Mouse (Mus musculus): ENCODE results near the gene Hmga1. TPM values are rescaled to one million over a fixed set of nuclear protein-coding genes. Genes with fewer than 3 reads are reported as not detected.
A peak's percentile ranks its signal among the peaks of the same experiment; 100 is the strongest.

Hmga1 gene
- polyA plus RNA-seq, 1 experiment from 2014 or later, result 134 TPM

DNA sequence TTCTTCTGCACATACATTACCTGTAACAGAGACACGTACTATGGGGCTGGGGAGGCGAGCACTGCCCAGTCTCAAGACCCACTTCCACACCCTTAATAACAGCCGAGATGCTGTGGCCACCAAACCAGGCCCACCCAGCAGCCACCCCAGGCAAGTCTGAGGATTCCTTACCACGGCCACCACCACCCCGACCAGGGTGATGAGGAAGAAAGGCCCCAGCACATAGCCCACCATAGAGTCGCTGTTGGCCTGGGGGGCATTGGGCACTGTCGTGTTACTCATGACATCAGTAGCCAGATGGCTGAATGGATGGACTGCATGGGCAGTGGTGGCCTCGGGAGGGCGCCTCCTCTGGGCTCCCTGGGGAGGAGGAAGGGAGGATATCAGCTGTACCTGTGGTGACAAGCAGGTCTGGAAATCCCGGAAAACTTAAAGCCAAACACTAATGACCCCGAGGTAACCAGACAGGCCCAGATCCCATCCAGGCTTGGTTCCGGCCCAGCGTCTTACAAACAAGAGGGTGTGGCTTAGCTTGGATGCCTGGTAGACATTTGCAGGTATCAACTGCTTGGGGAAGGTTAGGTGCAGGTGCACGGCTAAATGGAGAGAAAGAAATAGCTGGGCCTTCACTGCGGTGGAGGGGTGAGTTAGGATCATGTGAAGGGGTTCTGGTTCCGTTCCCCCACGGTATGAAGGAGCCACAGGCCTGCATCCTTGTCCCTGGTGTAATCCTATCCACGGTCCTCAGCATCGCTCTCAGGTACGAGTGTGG lies 8.3 kb downstream of the Hmga1 start:
- no peak for ATAC-seq
- peak overlapping the region; percentile 89 for H3K4me2 ChIP-seq (ENCODE audit: low read length)
- WGBS, result 16% methylated on average over 19 of the region's 20 CpGs
- H3K4me3 ChIP-seq (ENCODE audit: low read depth, low read length), result peak overlapping the region; percentile 57
- peak overlapping the region; percentile 77 for H3K9ac ChIP-seq (ENCODE audit: low read depth, low read length)
- H3K27me3 ChIP-seq (ENCODE audit: control insufficient read depth, insufficient read depth, low read depth, low read length), result no peaks in the 10 kb centered on the region
- H3K36me3 ChIP-seq (ENCODE audit: control insufficient read depth, insufficient read depth, low read length), result peaks cover 4% of the 10 kb centered on the region
- no peaks in the 10 kb centered on the region for H3K9me3 ChIP-seq (replicated peaks; ENCODE audit: control insufficient read depth, low read length, poor library complexity, severe bottlenecking)
- H3K27ac ChIP-seq (ENCODE audit: low read length), result peak overlapping the region; percentile 65
- H3K4me1 ChIP-seq (ENCODE audit: control insufficient read depth, insufficient read depth, low read length), result peaks cover 15% of the 10 kb centered on the region

DNA sequence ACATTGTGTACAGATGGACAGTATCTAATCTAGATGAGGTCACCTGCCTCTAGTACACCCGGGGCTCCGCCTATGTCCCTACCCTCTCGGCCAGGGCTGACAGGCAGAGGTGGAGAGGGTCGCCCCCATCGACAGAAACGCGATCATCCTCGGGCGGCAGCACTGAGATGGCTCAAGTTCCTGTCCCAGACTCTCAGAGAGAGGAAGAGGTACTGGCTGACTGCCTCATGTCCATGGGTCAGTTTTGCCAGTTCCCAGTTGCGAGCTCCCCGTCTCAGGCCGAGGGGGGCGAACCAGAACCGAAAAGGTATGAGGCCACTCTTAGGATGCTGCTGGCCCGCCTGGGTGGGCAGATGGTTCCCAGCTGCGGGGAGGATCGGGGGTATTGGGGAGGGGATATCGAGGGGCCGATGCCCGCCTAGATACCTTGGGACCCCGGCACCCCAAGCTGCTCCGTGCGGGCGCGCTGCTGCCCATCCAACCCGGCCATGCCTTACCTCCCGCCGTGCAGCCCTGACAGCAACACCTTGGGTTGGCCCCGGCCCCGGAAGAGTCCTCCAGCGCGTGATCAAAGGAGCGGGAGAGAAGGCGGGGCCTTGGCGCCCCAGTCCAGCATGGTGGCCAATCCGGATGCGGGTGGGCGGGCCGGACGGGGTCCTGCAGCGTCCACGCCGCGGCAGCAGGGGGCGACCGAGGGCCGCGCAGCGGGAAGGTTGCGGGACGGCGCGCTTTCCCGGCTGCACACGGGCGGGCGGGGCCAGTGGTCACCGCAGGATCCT lies 9.1 kb downstream of the Hmga1 start, which contains the start of gene AI413582:
Gene AI413582, minus strand, starts transcription at position 594 of the 779 bp plus-strand sequence.
- H3K4me2 ChIP-seq (ENCODE audit: low read length), result peak within 1 kb of the TSS; percentile 89
- H3K27ac ChIP-seq (ENCODE audit: low read length), result peak within 1 kb of the TSS; percentile 65
- H3K9me3 ChIP-seq (replicated peaks; ENCODE audit: control insufficient read depth, low read length, poor library complexity, severe bottlenecking), result no peaks in the 10 kb centered on the region
- peak; percentile 95 for ATAC-seq
- H3K36me3 ChIP-seq (ENCODE audit: control insufficient read depth, insufficient read depth, low read length), result peaks cover 4% of the 10 kb centered on the region
- peak within 1 kb of the TSS; percentile 57 for H3K4me3 ChIP-seq (ENCODE audit: low read depth, low read length)
- H3K9ac ChIP-seq (ENCODE audit: low read depth, low read length), result peak within 1 kb of the TSS; percentile 77
- H3K4me1 ChIP-seq (ENCODE audit: control insufficient read depth, insufficient read depth, low read length), result peaks cover 15% of the 10 kb centered on the region
- under 1% methylated on average over 56 of the region's 58 CpGs for WGBS
- no peaks in the 10 kb centered on the region for H3K27me3 ChIP-seq (ENCODE audit: control insufficient read depth, insufficient read depth, low read depth, low read length)

DNA sequence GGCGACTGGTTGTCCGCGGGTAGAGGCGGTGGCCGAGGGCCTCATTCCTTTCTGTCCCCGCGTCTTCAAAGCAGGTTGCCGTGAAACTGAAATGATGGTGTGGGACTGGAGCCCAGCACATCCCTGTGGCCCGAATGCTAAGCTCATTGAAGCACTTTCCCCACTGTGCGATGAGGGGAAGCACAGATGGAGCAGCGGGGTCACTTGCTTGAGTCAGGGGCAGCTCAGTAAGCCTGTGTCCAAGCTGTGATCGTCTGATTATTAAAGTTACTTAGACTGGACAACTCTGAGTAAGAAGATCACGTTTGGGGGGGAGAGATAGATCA lies 9.6 kb downstream of the Hmga1 start:
- Histone ChIP-seq H3K9me3 (replicated peaks; ENCODE audit: control insufficient read depth, low read length, poor library complexity, severe bottlenecking) (no peaks in the 10 kb centered on the region), H3K9ac (ENCODE audit: low read depth, low read length) (peak overlapping the region; percentile 77), H3K4me1 (ENCODE audit: control insufficient read depth, insufficient read depth, low read length) (peaks cover 15% of the 10 kb centered on the region), H3K27me3 (ENCODE audit: control insufficient read depth, insufficient read depth, low read depth, low read length) (no peaks in the 10 kb centered on the region), H3K27ac (ENCODE audit: low read length) (peak overlapping the region; percentile 59), H3K4me3 (ENCODE audit: low read depth, low read length) (peak overlapping the region; percentile 57), H3K36me3 (ENCODE audit: control insufficient read depth, insufficient read depth, low read length) (peaks cover 4% of the 10 kb centered on the region), H3K4me2 (ENCODE audit: low read length) (peak overlapping the region; percentile 89)
- 0% methylated on average over 13 of the region's 13 CpGs for WGBS
- ATAC-seq, result no peak

DNA sequence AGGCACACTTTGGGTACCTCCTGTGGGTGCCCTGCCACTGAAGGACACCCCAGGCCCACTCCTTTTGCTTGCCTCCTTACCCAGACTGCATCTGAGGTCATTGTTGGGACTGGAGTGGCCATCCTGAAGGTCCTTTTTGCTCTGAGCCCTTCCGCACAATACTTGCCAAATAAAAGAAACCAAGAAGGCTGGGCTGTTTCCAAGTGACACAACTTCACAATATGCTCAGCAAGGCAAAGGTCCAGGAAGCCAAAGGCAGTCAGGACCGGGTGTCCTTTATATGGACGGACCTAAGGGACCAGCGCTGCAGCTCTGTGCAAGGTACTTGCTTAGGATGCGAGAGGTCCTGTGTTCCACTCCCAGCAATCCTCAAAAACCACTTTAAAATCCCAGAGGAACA lies 11.9 kb downstream of the Hmga1 start:
- H3K4me1 ChIP-seq (ENCODE audit: control insufficient read depth, insufficient read depth, low read length), result peaks cover 15% of the 10 kb centered on the region
- H3K36me3 ChIP-seq (ENCODE audit: control insufficient read depth, insufficient read depth, low read length), result no peaks in the 10 kb centered on the region

DNA sequence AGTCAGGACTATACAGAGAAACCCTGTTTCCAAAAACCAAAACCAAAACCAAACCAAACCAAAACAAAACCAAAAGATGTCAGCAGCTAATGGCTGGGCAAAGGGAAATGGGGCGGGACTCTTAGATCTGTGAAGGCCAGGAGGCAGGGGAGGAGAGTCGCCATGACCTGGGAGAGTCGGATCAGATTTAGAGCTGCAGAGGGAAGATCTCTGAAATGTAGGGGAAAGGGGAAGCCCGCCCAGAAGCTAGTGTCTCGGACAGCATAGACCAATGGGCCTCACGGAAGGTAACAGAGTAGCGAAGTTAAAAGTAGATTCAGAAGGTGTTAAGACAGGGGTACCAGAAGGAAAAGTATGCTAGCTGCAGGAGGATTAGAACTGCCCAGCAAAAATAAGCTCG lies 15.0 kb downstream of the Hmga1 start:
- Histone ChIP-seq H3K27me3 (ENCODE audit: control insufficient read depth, insufficient read depth, low read depth, low read length) (no peaks in the 10 kb centered on the region), H3K9ac (ENCODE audit: low read depth, low read length) (no peak overlapping the region), H3K36me3 (ENCODE audit: control insufficient read depth, insufficient read depth, low read length) (no peaks in the 10 kb centered on the region), H3K4me3 (ENCODE audit: low read depth, low read length) (no peak overlapping the region), H3K9me3 (replicated peaks; ENCODE audit: control insufficient read depth, low read length, poor library complexity, severe bottlenecking) (no peaks in the 10 kb centered on the region), H3K4me1 (ENCODE audit: control insufficient read depth, insufficient read depth, low read length) (peaks cover 3% of the 10 kb centered on the region; the same call in 1 of the 2 replicates), H3K4me2 (ENCODE audit: low read length) (no peak overlapping the region), H3K27ac (ENCODE audit: low read length) (no peak overlapping the region)
- ATAC-seq, result no peak
- WGBS, result 79% methylated on average over 8 of the region's 8 CpGs

More for the DNA sequence above, 11.9 kb downstream of the Hmga1 start:
- H3K9me3 ChIP-seq (replicated peaks; ENCODE audit: control insufficient read depth, low read length, poor library complexity, severe bottlenecking), result no peaks in the 10 kb centered on the region
- no peak overlapping the region for H3K27ac ChIP-seq (ENCODE audit: low read length)
- H3K4me3 ChIP-seq (ENCODE audit: low read depth, low read length), result no peak overlapping the region
- no peak for ATAC-seq
- WGBS, result 86% methylated on average over 5 of the region's 5 CpGs
- H3K27me3 ChIP-seq (ENCODE audit: control insufficient read depth, insufficient read depth, low read depth, low read length), result no peaks in the 10 kb centered on the region
- no peak overlapping the region for H3K4me2 ChIP-seq (ENCODE audit: low read length)
- no peak overlapping the region for H3K9ac ChIP-seq (ENCODE audit: low read depth, low read length)

DNA sequence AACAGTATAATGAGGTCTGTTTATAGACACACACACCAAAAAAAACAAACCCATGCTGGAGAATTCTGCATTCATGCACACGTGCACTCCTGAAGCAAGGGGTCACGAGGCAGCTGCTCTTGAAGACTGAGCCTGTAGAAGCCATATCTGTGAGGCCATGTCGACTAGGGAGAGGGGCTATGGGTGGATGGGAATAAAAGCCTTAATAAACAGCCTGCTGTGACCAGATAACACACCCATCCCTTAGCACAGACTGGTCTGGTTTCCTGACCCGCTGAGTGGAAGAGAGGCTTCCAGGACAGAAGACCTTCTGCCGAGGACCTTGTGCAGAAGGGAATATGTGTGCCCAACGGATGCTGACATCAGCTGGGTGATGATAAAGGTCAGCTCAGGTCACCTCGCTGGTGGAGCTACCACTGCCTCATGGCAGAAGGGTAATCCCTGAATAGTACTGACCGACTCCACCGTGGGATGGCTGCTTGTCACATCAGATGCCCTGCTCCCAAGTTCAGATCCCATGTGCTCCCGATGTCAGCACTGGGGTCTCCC lies 17.5 kb downstream of the Hmga1 start:
- Histone ChIP-seq H3K4me3 (ENCODE audit: low read depth, low read length) (no peak overlapping the region), H3K27ac (ENCODE audit: low read length) (no peak overlapping the region), H3K4me2 (ENCODE audit: low read length) (no peak overlapping the region), H3K9me3 (replicated peaks; ENCODE audit: control insufficient read depth, low read length, poor library complexity, severe bottlenecking) (no peaks in the 10 kb centered on the region), H3K4me1 (ENCODE audit: control insufficient read depth, insufficient read depth, low read length) (no peaks in the 10 kb centered on the region), H3K27me3 (ENCODE audit: control insufficient read depth, insufficient read depth, low read depth, low read length) (no peaks in the 10 kb centered on the region), H3K9ac (ENCODE audit: low read depth, low read length) (no peak overlapping the region), H3K36me3 (ENCODE audit: control insufficient read depth, insufficient read depth, low read length) (peaks cover 2% of the 10 kb centered on the region; the same call in 1 of the 2 replicates)
- 88% methylated on average over 10 of the region's 10 CpGs for WGBS
- no peak for ATAC-seq

DNA sequence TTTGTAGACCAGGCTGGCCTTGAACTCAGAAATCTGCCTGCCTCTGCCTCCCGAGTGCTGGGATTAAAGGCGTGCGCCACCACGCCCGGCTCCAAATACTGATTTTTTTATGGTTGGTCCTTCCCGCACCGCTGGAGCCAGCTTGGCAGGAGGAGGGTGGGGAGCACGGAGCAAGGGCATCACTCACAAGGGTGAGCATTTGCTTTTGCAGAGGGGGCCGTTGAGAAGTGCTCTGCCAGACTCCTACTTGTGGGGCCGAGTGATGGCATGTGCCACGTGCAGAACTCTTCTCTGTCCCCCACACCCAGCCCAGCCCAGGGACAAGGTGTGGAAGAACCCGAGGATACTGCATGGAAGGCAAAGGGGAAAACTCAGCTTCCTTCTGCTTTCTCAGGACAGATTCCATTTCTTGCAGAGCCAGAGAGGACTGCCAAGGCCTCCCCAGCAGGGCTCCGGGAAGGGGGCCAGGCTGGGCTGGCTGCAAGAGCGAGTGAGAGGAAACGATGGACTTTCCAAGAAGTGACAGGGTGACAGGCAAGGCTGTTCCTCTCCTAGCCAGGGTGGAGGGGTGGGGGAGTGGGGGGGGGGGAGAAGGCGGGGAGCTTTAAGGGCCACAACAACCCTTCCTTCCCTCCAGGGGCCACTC lies 18.3 kb downstream of the Hmga1 start:
- Histone ChIP-seq H3K27me3 (ENCODE audit: control insufficient read depth, insufficient read depth, low read depth, low read length) (no peaks in the 10 kb centered on the region), H3K27ac (ENCODE audit: low read length) (0 out of 2 replicates have a peak overlapping the region, but pooled peaks have one; percentile 26), H3K36me3 (ENCODE audit: control insufficient read depth, insufficient read depth, low read length) (peaks cover 4% of the 10 kb centered on the region; the same call in 1 of the 2 replicates), H3K9me3 (replicated peaks; ENCODE audit: control insufficient read depth, low read length, poor library complexity, severe bottlenecking) (no peaks in the 10 kb centered on the region), H3K4me2 (ENCODE audit: low read length) (no peak overlapping the region), H3K4me1 (ENCODE audit: control insufficient read depth, insufficient read depth, low read length) (no peaks in the 10 kb centered on the region), H3K4me3 (ENCODE audit: low read depth, low read length) (no peak overlapping the region), H3K9ac (ENCODE audit: low read depth, low read length) (no peak overlapping the region)
- 93% methylated on average over 15 of the region's 16 CpGs for WGBS
- ATAC-seq, result no peak

DNA sequence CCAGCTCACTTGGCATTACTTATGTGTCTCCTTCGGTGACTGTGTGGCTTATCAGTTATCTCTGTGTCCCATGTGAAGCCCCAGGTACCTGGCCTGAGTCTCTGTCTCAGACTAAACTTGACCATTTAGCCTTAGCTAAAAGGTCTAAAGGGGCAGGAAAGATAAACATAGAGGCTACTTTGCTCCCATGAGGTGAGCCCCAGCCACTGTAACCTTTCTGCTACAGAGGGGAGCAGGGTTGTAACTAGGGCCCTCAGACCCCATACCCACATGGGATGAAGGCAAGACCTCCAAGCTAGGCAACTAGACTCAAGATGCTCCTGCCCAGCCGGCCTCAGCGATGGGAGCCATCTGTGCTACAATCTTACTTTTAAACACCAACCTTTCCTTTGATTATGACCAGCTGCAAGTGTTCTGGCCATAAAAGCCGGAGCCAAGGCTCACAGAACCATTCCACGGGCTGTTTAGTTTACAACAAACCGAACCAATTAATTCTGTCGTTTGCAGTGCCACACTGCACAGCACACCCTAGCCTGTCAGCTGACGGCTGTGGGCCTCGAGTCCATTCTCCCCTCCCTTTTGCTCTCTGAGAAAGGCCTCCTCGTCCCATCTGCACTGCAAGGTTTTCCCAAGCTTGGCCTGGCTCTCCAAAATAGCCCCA lies 18.9 kb downstream of the Hmga1 start:
- Histone ChIP-seq H3K4me2 (ENCODE audit: low read length) (no peak overlapping the region), H3K9ac (ENCODE audit: low read depth, low read length) (no peak overlapping the region), H3K4me3 (ENCODE audit: low read depth, low read length) (no peak overlapping the region), H3K36me3 (ENCODE audit: control insufficient read depth, insufficient read depth, low read length) (peaks cover 5% of the 10 kb centered on the region; the same call in 1 of the 2 replicates), H3K27ac (ENCODE audit: low read length) (no peak overlapping the region), H3K9me3 (replicated peaks; ENCODE audit: control insufficient read depth, low read length, poor library complexity, severe bottlenecking) (no peaks in the 10 kb centered on the region), H3K4me1 (ENCODE audit: control insufficient read depth, insufficient read depth, low read length) (no peaks in the 10 kb centered on the region), H3K27me3 (ENCODE audit: control insufficient read depth, insufficient read depth, low read depth, low read length) (no peaks in the 10 kb centered on the region)
- ATAC-seq, result no peak
- 90% methylated on average over 10 of the region's 10 CpGs for WGBS

Measured in midbrain, embryonic 16.5 days (tissue).